Mouse (Mus musculus) limb, embryonic 15.5 days (tissue): ENCODE results near the gene Mgat5. TPM values are rescaled to one million over a fixed set of nuclear protein-coding genes. Genes with fewer than 3 reads are reported as not detected.

Experiments used
- ATAC-seq: fragments of 200-750 bp; cut with Nextera tagmentation; 2 replicates; pipeline ENCODE4 v1.8.0; 2017; ENCODE audit warnings: low read depth, moderate TSS enrichment; ENCODE audit not compliant: insufficient number of reproducible peaks, low FRiP score, low TSS enrichment
- H3K27ac ChIP-seq: fragments of 300-500 bp; sonication (generic); 2 replicates; pipeline ENCODE4 v1.5.1; 2015; ENCODE audit warnings: moderate library complexity, mild to moderate bottlenecking, inconsistent platforms
- H3K27me3 ChIP-seq: fragments of 300-500 bp; sonication (generic); 2 replicates; pipeline ENCODE4 v1.6.1; 2015; ENCODE audit warnings: inconsistent platforms
- H3K36me3 ChIP-seq: fragments of 300-500 bp; sonication (generic); 2 replicates; pipeline ENCODE4 v1.6.1; 2015; ENCODE audit warnings: inconsistent platforms
- H3K4me1 ChIP-seq: fragments of 300-500 bp; sonication (generic); 2 replicates; pipeline ENCODE4 v1.6.1; 2015; ENCODE audit warnings: inconsistent platforms
- H3K4me2 ChIP-seq: fragments of 300-500 bp; sonication (generic); 2 replicates; pipeline ENCODE4 v1.6.1; 2015; ENCODE audit warnings: mild to moderate bottlenecking, inconsistent platforms
- H3K4me3 ChIP-seq: fragments of 300-500 bp; sonication (generic); 2 replicates; pipeline ENCODE4 v1.5.1; 2015; ENCODE audit warnings: mild to moderate bottlenecking, inconsistent platforms
- H3K9ac ChIP-seq: fragments of 300-500 bp; sonication (generic); 2 replicates; pipeline ENCODE4 v1.6.1; 2015; ENCODE audit warnings: inconsistent platforms
- H3K9me3 ChIP-seq: fragments of 300-500 bp; sonication (generic); 2 replicates; pipeline ENCODE4 v1.6.1; 2016; ENCODE audit warnings: inconsistent platforms
- WGBS: fragments of 180-500 bp; shearing (Covaris S2); methylation state at CpG from one replicate; pipeline ENCODE4 v1.1.7; 2015; 5-methylcytosine and 5-hydroxymethylcytosine counted together
- polyA plus RNA-seq: library from polyadenylated mRNA; unstranded; fragments of >200 nt; fragmentation: Nextera tagmentation; extraction: Ambion mirVana; gene quantifications from 2 replicates; pipeline ENCODE4 v1.2.1, GENCODE M21; 2015

The Mgat5 gene
- 5.3 and 6.7 TPM in 2 replicates for polyA plus RNA-seq

DNA sequence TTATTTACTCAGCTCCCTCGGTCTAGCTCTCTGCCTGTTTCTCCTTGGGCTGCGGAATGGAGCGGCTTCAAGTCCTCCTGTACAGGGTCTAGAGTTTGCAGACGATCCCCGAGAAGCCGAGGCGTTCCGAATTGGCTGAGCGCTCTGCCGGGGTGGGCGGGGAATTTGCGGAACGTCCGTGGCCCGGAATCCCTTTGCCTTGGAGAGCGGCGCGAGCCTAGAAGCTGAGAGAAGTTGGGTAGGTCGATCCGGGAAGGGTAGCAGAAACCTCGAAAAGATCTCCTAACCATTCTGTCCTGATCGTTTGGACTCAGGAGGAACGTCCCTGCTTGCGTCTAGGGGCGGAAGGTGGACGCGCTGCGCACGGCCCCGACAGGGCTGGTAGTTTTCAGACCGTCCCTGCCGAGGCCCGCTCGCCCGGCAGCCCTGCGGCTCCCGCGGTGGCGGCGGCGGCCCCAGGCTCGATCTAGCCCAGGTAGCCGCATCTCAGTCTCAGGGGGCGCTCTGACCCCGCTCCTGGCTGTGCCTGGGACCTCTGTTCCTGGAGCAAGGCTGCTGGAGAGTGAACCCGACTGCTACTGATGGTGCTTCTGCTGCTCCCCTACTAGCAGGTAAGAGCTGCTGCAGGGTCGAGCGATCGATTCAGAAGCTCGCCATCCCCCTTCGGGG lies at the start of gene Mgat5:
Gene Mgat5 (plus strand): TSS at position 199 of the 669 bp plus-strand sequence.
- under 1% methylated on average over 51 of the region's 51 CpGs for WGBS
- H3K27me3 ChIP-seq = no peaks in the 10 kb centered on the region
- ATAC-seq = peak; percentile 88

DNA sequence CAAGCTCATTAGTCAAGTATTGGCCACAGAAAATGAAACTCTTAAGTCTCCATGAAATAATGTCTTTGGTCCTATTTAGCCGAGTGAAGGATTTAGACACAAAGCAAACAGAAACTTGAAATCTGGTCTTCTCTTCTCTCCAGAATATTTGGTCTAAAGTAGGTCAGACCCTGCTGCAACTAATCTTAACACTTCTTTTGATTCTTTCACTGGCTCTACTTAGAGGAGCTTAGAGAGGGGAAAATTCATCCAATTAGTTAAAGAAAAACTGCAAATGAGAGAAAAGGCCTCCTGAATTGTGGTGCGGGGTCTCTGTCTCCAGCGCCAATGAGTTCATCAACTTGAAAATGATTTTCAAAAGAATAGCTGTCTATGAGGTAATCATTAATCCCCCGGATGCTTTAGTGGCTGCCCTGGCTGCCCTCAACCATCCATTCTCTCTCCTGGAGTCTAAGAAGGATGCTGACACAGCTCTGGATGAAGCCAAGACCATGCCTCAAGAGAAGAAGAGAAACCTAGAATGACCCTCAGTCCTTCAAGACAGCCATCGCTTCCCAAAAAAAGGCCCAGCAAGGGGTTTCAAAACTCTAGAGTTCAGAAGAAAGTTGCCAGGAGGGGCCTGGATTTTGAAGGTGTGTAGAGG lies 44.6 kb upstream of the Mgat5 start:
- H3K36me3 ChIP-seq = no peaks in the 10 kb centered on the region
- H3K4me3 ChIP-seq = no peak overlapping the region
- H3K27ac ChIP-seq = peak overlapping the region; percentile 24; the same call in 1 of the 2 replicates
- no peak overlapping the region for H3K9ac ChIP-seq
- H3K27me3 ChIP-seq = no peaks in the 10 kb centered on the region
- no peak overlapping the region for H3K4me2 ChIP-seq
- WGBS = 87% methylated on average over 5 of the region's 5 CpGs
- no peaks in the 10 kb centered on the region for H3K9me3 ChIP-seq
- no peaks in the 10 kb centered on the region for H3K4me1 ChIP-seq
- no peak for ATAC-seq

More for the DNA sequence above, at the start of gene Mgat5:
- H3K27ac ChIP-seq = peak within 1 kb of the TSS; percentile 95
- peak within 1 kb of the TSS; percentile 71 for H3K9ac ChIP-seq
- no peaks in the 10 kb centered on the region for H3K9me3 ChIP-seq
- peaks cover 20% of the 10 kb centered on the region for H3K4me1 ChIP-seq
- no peaks in the 10 kb centered on the region for H3K36me3 ChIP-seq
- H3K4me2 ChIP-seq = peak within 1 kb of the TSS; percentile 95
- peak within 1 kb of the TSS; percentile 85 for H3K4me3 ChIP-seq

DNA sequence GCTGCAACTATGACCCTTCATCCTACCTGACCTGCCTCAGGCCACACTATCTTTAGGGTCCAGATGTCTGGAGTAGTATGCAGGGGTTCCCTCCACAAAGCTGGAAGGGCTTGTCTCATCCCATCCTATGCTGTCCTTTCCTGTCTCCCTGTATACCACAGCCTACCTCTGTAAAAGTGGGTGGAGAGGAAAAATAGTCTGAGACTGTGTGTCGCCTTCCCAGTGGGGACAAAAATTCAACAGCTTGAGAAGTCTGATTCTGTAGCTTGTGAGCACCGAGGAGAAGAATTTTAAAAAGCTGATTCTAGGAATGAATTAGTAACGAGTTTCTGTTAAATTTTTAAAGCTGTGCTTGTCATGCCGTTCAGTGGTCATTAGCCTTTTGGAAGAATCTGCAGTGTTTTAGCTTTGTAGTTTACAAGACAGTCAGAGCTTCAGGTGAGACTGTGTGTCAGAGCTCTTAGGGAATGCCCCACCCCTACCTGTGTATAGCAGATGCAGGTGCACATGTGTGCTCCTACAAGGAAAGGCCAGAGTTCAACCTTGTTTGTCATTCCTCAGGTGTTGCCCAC lies 40.1 kb upstream of the Mgat5 start:
- ATAC-seq = no peak

DNA sequence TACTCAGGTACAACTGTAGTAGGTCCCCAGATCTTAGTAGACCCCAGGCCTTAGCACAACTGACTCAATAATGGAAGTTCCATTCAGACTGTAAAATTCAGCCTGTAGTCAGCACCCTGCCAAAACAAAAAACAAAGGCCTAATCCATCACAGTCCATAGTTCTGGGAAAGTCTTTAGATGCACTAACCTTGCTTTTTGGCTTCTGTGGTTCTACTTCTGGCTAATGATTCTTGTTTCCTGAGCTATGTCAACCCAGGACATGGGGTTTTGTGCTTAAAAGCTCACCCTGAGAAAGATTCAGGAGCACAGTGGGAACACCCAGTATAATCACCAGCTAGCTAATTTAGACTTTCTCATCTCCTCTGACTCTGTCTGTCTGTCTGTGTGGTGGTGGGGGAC lies 38.3 kb upstream of the Mgat5 start:
- no peak overlapping the region for H3K4me3 ChIP-seq
- H3K36me3 ChIP-seq = no peaks in the 10 kb centered on the region
- no peak overlapping the region for H3K4me2 ChIP-seq
- no peak overlapping the region for H3K9ac ChIP-seq
- no peaks in the 10 kb centered on the region for H3K27me3 ChIP-seq
- ATAC-seq = no peak
- H3K9me3 ChIP-seq = no peaks in the 10 kb centered on the region
- no peaks in the 10 kb centered on the region for H3K4me1 ChIP-seq
- no peak overlapping the region for H3K27ac ChIP-seq

More for the DNA sequence above, 40.1 kb upstream of the Mgat5 start:
- H3K27ac ChIP-seq = no peak overlapping the region
- 54% methylated on average over 4 of the region's 4 CpGs for WGBS
- H3K4me3 ChIP-seq = no peak overlapping the region
- H3K4me2 ChIP-seq = no peak overlapping the region
- no peaks in the 10 kb centered on the region for H3K4me1 ChIP-seq
- no peaks in the 10 kb centered on the region for H3K9me3 ChIP-seq
- no peak overlapping the region for H3K9ac ChIP-seq
- no peaks in the 10 kb centered on the region for H3K36me3 ChIP-seq
- H3K27me3 ChIP-seq = no peaks in the 10 kb centered on the region

DNA sequence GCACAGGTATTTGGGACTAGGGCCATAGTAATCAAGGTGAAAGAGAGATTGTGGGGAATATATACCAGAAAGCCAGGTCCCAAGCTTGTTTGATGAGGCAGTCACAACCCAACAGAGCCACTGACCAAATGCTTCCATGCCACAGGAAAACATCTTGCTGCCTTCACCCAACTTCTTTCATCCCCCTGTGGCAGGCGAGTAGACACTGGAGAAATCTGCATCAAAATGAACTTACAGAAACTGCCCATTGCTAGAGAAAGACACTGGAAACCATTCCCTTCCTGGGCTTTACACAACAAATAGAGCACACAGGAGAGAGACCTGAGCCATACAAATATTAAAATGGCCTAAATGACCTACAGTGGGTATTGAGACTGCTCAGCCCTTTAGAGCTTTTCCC lies 37.2 kb upstream of the Mgat5 start:
- Histone ChIP-seq H3K9ac (no peak overlapping the region), H3K9me3 (no peaks in the 10 kb centered on the region), H3K27me3 (no peaks in the 10 kb centered on the region), H3K4me3 (no peak overlapping the region), H3K36me3 (no peaks in the 10 kb centered on the region), H3K27ac (no peak overlapping the region), H3K4me2 (no peak overlapping the region), H3K4me1 (no peaks in the 10 kb centered on the region)
- 71% methylated on average over 1 of the region's 1 CpGs for WGBS
- ATAC-seq = no peak

DNA sequence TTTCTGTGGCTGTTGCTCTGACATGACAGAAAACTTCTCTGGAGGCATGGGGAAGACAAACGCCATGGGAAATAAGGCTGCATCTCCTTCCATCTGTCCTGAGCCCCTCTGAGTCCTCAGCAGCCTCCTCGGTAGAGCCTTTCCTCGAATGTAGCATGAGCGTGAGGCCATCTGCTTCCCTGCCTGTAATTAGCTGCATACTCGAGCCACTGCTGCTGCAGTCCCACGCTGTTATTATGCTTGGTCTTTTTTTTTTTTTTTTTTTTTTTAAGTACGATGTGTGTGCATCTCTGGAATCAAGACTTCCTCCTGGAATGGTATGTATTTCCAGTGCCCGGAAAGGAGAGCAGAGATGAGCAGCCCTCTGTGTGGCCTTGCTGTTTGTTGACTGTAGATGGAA lies 36.6 kb upstream of the Mgat5 start:
- Histone ChIP-seq H3K4me2 (no peak overlapping the region), H3K36me3 (no peaks in the 10 kb centered on the region), H3K27ac (no peak overlapping the region), H3K9me3 (no peaks in the 10 kb centered on the region), H3K4me1 (no peaks in the 10 kb centered on the region), H3K27me3 (no peaks in the 10 kb centered on the region), H3K4me3 (no peak overlapping the region), H3K9ac (no peak overlapping the region)
- WGBS = 38% methylated on average over 8 of the region's 8 CpGs
- no peak for ATAC-seq

DNA sequence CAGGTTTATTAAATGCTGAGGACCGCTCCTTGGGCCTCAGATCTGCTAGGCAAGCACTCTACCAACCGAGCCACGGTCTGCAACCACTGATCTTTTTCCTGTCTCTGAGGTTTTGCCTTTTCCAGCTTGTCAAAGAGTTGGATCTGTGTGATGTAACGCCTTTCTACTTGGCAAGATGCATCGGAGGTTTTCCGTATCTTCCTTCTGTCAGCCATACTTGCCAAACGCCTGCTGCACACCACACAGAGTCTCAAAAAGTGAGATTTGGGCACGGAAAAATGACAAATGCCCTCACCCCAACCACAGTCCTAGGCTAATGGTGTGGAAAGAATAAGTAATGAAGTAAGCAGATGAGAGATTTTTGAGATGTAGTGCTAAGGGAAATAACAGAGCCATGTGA lies 35.3 kb upstream of the Mgat5 start:
- Histone ChIP-seq H3K36me3 (no peaks in the 10 kb centered on the region), H3K4me1 (no peaks in the 10 kb centered on the region), H3K9me3 (no peaks in the 10 kb centered on the region), H3K4me2 (no peak overlapping the region), H3K27ac (no peak overlapping the region), H3K27me3 (no peaks in the 10 kb centered on the region), H3K4me3 (no peak overlapping the region), H3K9ac (no peak overlapping the region)
- ATAC-seq = no peak
- WGBS = 73% methylated on average over 8 of the region's 8 CpGs

DNA sequence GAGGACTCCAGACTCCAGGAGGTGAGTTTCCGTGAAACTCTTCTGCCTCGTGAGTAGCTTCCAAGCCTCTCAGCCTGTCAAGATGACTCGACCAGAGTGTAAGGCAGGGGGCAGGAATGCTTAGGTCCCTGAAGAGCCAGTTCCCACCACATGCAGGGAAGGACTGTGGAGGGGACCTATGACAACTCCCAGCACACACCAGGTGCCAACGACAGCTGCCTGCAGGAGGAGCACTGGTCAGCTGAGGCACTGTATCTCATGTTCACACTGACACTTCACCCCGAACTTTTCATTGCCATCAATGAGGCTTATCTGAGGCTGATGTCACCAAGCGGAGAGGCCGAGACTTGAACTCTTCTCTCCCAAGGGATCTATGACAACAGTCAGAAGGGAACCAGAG lies 33.5 kb upstream of the Mgat5 start:
- WGBS = 86% methylated on average over 7 of the region's 7 CpGs
- H3K4me1 ChIP-seq = no peaks in the 10 kb centered on the region
- no peaks in the 10 kb centered on the region for H3K27me3 ChIP-seq
- H3K36me3 ChIP-seq = no peaks in the 10 kb centered on the region
- H3K9me3 ChIP-seq = no peaks in the 10 kb centered on the region
- no peak overlapping the region for H3K4me2 ChIP-seq
- no peak overlapping the region for H3K27ac ChIP-seq
- ATAC-seq = no peak
- H3K9ac ChIP-seq = no peak overlapping the region
- H3K4me3 ChIP-seq = no peak overlapping the region

DNA sequence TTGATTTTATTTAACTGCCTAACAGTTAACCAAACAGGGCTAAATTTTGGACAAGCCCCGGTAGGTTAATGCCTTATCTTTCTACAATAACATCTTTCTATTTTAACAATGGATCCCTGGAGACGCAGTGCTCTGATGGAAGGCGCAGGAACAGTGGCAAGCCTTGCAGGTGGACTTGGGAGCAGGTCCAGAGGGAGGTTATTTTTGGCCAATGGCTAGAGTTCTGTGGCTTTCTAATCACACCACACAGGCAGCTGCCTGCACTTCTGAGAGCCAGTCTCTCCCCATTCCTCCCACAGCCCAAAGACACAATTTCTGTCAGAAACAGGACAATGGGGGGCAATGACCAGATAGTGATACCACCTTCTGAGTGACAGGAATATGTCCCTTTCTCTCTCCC lies 31.4 kb upstream of the Mgat5 start:
- Histone ChIP-seq H3K9ac (no peak overlapping the region), H3K4me1 (no peaks in the 10 kb centered on the region), H3K27me3 (no peaks in the 10 kb centered on the region), H3K9me3 (no peaks in the 10 kb centered on the region), H3K27ac (no peak overlapping the region), H3K4me2 (no peak overlapping the region), H3K4me3 (no peak overlapping the region), H3K36me3 (no peaks in the 10 kb centered on the region)
- no peak for ATAC-seq
- WGBS = 77% methylated on average over 3 of the region's 3 CpGs

DNA sequence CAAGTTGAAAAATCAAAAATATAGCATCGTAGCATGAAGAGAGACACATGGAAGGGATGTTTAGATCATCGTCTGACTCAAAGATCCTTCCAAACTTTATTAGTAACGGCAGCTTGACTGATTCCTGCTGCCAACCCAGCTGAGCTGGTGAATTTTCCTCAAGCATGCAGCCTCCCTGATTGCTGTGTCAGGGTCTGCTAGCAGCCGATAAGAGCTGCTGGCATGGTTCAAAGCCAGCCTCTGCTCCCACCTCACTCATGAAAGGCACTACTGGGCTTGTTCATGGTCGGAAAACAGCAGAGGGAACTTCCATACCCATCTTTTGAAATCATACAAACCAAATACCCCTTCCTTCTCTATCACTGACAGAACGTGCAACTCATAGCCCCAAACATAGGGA lies 12.4 kb upstream of the Mgat5 start:
- Histone ChIP-seq H3K9ac (no peak overlapping the region), H3K27ac (no peak overlapping the region), H3K4me3 (no peak overlapping the region), H3K36me3 (no peaks in the 10 kb centered on the region), H3K4me2 (no peak overlapping the region), H3K4me1 (no peaks in the 10 kb centered on the region), H3K9me3 (no peaks in the 10 kb centered on the region), H3K27me3 (no peaks in the 10 kb centered on the region)
- no peak for ATAC-seq
- 79% methylated on average over 6 of the region's 6 CpGs for WGBS

DNA sequence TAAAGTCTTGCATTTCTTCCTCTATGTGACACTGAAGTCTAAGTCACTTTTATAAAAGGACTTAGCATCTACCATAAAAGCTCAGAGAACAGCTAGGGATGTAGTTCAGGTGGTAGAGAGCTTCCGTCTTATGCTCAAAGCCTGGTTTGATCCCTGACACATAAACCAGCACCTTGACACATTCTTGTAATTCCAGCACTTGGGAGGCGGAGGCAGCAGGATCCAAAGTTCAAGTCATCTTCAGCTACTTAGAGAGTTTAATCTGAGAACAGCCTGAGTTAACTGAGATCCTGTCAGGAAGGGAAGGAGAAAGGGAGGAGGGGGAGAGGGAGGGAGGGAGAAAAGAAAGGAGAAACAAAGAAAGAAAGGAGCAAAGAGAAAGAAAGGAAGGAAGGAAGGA lies 5.6 kb upstream of the Mgat5 start:
- no peaks in the 10 kb centered on the region for H3K9me3 ChIP-seq
- H3K4me3 ChIP-seq = no peak overlapping the region
- no peaks in the 10 kb centered on the region for H3K36me3 ChIP-seq
- 54% methylated on average over 2 of the region's 2 CpGs for WGBS
- H3K4me2 ChIP-seq = no peak overlapping the region
- no peaks in the 10 kb centered on the region for H3K27me3 ChIP-seq
- no peak for ATAC-seq
- H3K9ac ChIP-seq = no peak overlapping the region
- no peak overlapping the region for H3K27ac ChIP-seq
- peaks cover 8% of the 10 kb centered on the region for H3K4me1 ChIP-seq

DNA sequence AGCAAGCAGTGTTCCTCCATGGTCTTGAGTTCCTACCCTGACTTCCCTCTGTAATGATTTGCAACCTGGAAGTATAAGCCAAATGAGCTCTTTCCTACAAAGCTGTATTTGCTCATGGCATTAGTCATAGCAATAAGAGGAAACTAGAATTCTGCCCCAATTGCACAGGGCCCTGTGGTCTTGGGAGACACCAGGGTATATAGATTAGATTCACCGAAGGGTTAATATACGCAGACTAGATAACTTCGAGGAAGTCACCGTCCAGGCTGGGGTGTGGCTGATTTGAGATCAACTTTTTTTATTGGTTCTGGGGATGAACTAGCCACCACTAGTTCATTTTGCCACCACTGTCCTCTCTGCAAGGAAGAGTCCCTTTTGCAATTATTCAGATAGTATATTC lies 2.5 kb upstream of the Mgat5 start:
- no peaks in the 10 kb centered on the region for H3K36me3 ChIP-seq
- no peak overlapping the region for H3K4me2 ChIP-seq
- no peaks in the 10 kb centered on the region for H3K27me3 ChIP-seq
- ATAC-seq = no peak
- H3K9ac ChIP-seq = no peak overlapping the region
- no peaks in the 10 kb centered on the region for H3K9me3 ChIP-seq
- peaks cover 18% of the 10 kb centered on the region for H3K4me1 ChIP-seq
- 65% methylated on average over 4 of the region's 4 CpGs for whole genome bisulfite sequencing
- no peak overlapping the region for H3K27ac ChIP-seq
- no peak overlapping the region for H3K4me3 ChIP-seq
